In genomic region chr5:133619347-133619746, GRCm38 (mm10) we compare ENCODE assay signal across 13 mouse cellular contexts.
"Had no signal": no experiment of that assay in that cellular context is flagged by ENCODE, and none has a peak within 500 bp of the region (broad histone marks: within the 10 kb centered on the region; RNA-seq: fewer than 3 reads in every experiment).

No protein-coding gene starts in this region.

- H3K4me3 ChIP-seq: intestine, embryonic 15.5 days; limb, embryonic 12.5 days; liver, embryonic 13.5 days; megakaryocyte, embryonic 14.5 days; midbrain, embryonic 15.5 days; neural tube, embryonic 12.5 days had no signal

- H3K9me3 ChIP-seq: intestine, embryonic 15.5 days; limb, embryonic 12.5 days; midbrain, embryonic 15.5 days; neural tube, embryonic 12.5 days had no signal

- H3K9ac ChIP-seq: intestine, embryonic 15.5 days; limb, embryonic 12.5 days; liver, embryonic 13.5 days; liver, postnatal 0 days; midbrain, embryonic 15.5 days; neural tube, embryonic 12.5 days had no signal

- ATAC-seq: intestine, embryonic 15.5 days; liver, postnatal 0 days; lung, postnatal 0 days; midbrain, embryonic 15.5 days had no signal

- H3K27me3 ChIP-seq: intestine, embryonic 15.5 days; limb, embryonic 12.5 days; liver, embryonic 13.5 days; megakaryocyte, embryonic 14.5 days; midbrain, embryonic 15.5 days; neural tube, embryonic 12.5 days had no signal

- H3K36me3 ChIP-seq: intestine, embryonic 15.5 days; limb, embryonic 12.5 days; liver, embryonic 13.5 days; midbrain, embryonic 15.5 days; neural tube, embryonic 12.5 days had no signal

- H3K27ac ChIP-seq: intestine, embryonic 15.5 days; limb, embryonic 12.5 days; liver, embryonic 13.5 days; macrophage; midbrain, embryonic 15.5 days; neural tube, embryonic 12.5 days had no signal

- H3K4me1 ChIP-seq: intestine, embryonic 15.5 days; limb, embryonic 12.5 days; liver, embryonic 13.5 days; megakaryocyte, embryonic 14.5 days; neural tube, embryonic 12.5 days had no signal

- H3K4me2 ChIP-seq: intestine, embryonic 15.5 days; limb, embryonic 12.5 days; liver, embryonic 13.5 days; midbrain, embryonic 11.5 days; midbrain, embryonic 15.5 days; neural tube, embryonic 12.5 days had no signal

- DNase-seq: liver; liver, embryonic 13.5 days; liver, postnatal 0 days; thymus, adult 18-20 months; thymus, postnatal 14 days had no signal
